Mouse (Mus musculus): Measurements from ENCODE around the gene Hfe2.
"Not testable (repeated sequence)": the region's sequence is repeated elsewhere in the genome, so short reads cannot be mapped to it uniquely, and the experiment has no call there.

Gene Hfe2

GRCm38 (mm10) chr3:96524914-96525313 is at the start of gene Hfe2:
Hfe2 (plus strand) TSS chr3:96525172.
- DNase-seq (ENCODE audit: low spot score) = no peak

GRCm38 (mm10) chr3:96477084-96477483 is 47.9 kb upstream of the Hfe2 start:
- no peak for DNase-seq (ENCODE audit: low spot score)

GRCm38 (mm10) chr3:96477558-96477957 is 47.4 kb upstream of the Hfe2 start:
- DNase-seq (ENCODE audit: low spot score) = no peak

- DNase-seq (ENCODE audit: low spot score) = no peak
Measured at GRCm38 (mm10) chr3:96479249-96479648, 45.7 kb upstream of the Hfe2 start.

- no peak for DNase-seq (ENCODE audit: low spot score)
Measured at GRCm38 (mm10) chr3:96480684-96481270, 44.2 kb upstream of the Hfe2 start.

- no peak for DNase-seq (ENCODE audit: low spot score)
Measured at GRCm38 (mm10) chr3:96481856-96482255, 43.1 kb upstream of the Hfe2 start.

GRCm38 (mm10) chr3:96482451-96482850 is 42.5 kb upstream of the Hfe2 start:
- no peak for DNase-seq (ENCODE audit: low spot score)

GRCm38 (mm10) chr3:96483044-96483443 is 41.9 kb upstream of the Hfe2 start:
- DNase-seq (ENCODE audit: low spot score) = not testable (repeated sequence)

- DNase-seq (ENCODE audit: low spot score) = no peak
Measured at GRCm38 (mm10) chr3:96483946-96484345, 41.0 kb upstream of the Hfe2 start.

GRCm38 (mm10) chr3:96484921-96485320 is 40.1 kb upstream of the Hfe2 start:
- DNase-seq (ENCODE audit: low spot score) = no peak

GRCm38 (mm10) chr3:96485361-96485760 is 39.6 kb upstream of the Hfe2 start:
- DNase-seq (ENCODE audit: low spot score) = no peak

- DNase-seq (ENCODE audit: low spot score) = not testable (repeated sequence)
Measured at GRCm38 (mm10) chr3:96486064-96486827, 38.7 kb upstream of the Hfe2 start.

- not testable (repeated sequence) for DNase-seq (ENCODE audit: low spot score)
Measured at GRCm38 (mm10) chr3:96486828-96487559, 38.0 kb upstream of the Hfe2 start.

GRCm38 (mm10) chr3:96487596-96488289 is 37.2 kb upstream of the Hfe2 start:
- no peak for DNase-seq (ENCODE audit: low spot score)

GRCm38 (mm10) chr3:96488290-96488906 is 36.6 kb upstream of the Hfe2 start:
- DNase-seq (ENCODE audit: low spot score) = not testable (repeated sequence)

GRCm38 (mm10) chr3:96488907-96489629 is 35.9 kb upstream of the Hfe2 start:
- DNase-seq (ENCODE audit: low spot score) = not testable (repeated sequence)

GRCm38 (mm10) chr3:96489636-96490035 is 35.3 kb upstream of the Hfe2 start:
- DNase-seq (ENCODE audit: low spot score) = not testable (repeated sequence)

- not testable (repeated sequence) for DNase-seq (ENCODE audit: low spot score)
Measured at GRCm38 (mm10) chr3:96494456-96494855, 30.5 kb upstream of the Hfe2 start.

GRCm38 (mm10) chr3:96494912-96495311 is 30.1 kb upstream of the Hfe2 start:
- DNase-seq (ENCODE audit: low spot score) = no peak

GRCm38 (mm10) chr3:96495490-96496210 is 29.3 kb upstream of the Hfe2 start:
- no peak for DNase-seq (ENCODE audit: low spot score)

All from urinary bladder, postnatal 25 days (tissue).